Mouse (Mus musculus) cerebellum, adult 2 months (tissue): Measurements from ENCODE around the gene Il33.

Experiments used
- CTCF ChIP-seq: fragments of 200-500 bp; IDR thresholded peaks from 2 replicates; pipeline ENCODE4 v1.5.1; 2011; ENCODE audit warnings: low read depth, mild to moderate bottlenecking, control low read depth, low read length, moderate library complexity, borderline replicate concordance; ENCODE audit not compliant: insufficient read depth
- POLR2A ChIP-seq: fragments of 200-500 bp; IDR thresholded peaks from 2 replicates; pipeline ENCODE4 v1.6.1; 2011; ENCODE audit warnings: low read length, control low read depth, borderline replicate concordance; ENCODE audit not compliant: insufficient read depth

DNA sequence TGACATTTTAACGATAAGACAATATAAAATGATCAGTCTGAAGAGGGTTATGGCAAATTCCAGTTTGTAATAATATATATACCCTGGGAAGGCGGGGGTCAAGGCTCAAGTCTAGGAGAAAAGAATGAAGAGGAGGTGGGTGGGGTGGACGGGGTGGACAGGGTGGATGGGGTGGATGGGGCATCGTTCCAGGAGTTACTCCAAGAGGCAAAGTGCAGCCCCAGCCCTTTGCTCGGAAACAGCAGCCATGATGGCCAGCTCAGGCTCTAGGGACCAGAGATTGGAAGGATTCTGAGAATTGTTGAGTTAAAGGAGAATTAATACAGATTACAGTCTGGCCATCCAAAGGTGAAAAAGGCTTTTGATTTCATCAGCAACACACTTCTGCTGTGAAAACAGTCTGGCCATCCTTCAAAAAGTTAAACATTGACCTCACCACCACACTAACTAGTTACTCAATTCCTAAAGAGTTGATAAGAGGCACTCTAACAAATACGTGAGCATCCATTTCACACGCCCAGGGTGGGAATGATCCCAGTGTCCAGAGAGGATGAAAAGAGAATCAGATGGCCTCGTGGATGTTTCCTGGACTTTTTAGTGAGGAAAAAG, 45.9 kb upstream of the Il33 start:
- TF ChIP-seq POLR2A (no peak), CTCF (no peak)
